Mouse (Mus musculus) intestine, embryonic 16.5 days (tissue): ENCODE data around the gene Fto. TPM values are rescaled to one million over a fixed set of nuclear protein-coding genes. Genes with fewer than 3 reads are reported as not detected.

Experiments used
- ATAC-seq: fragments of 200-750 bp; cut with Nextera tagmentation; 2 replicates; pipeline ENCODE4 v1.8.0; 2017; ENCODE audit warnings: moderate TSS enrichment, moderate library complexity
- H3K27ac ChIP-seq: fragments of 300-500 bp; sonication (generic); 2 replicates; pipeline ENCODE4 v1.5.1; 2014; ENCODE audit warnings: mild to moderate bottlenecking, low read length
- H3K27me3 ChIP-seq: fragments of 300-500 bp; sonication (generic); replicated peaks from 2 replicates; pipeline ENCODE4 v1.6.1; 2014; ENCODE audit warnings: low read length, control low read depth, mixed read lengths; ENCODE audit not compliant: control insufficient read depth, insufficient read depth
- H3K36me3 ChIP-seq: fragments of 300-500 bp; sonication (generic); 2 replicates; pipeline ENCODE4 v1.6.1; 2014; ENCODE audit warnings: low read length, control low read depth; ENCODE audit not compliant: control insufficient read depth, insufficient read depth
- H3K4me1 ChIP-seq: fragments of 300-500 bp; sonication (generic); 2 replicates; pipeline ENCODE4 v1.6.1; 2014; ENCODE audit warnings: low read length, control low read depth, mixed read lengths; ENCODE audit not compliant: control insufficient read depth, insufficient read depth
- H3K4me2 ChIP-seq: fragments of 300-500 bp; sonication (generic); 2 replicates; pipeline ENCODE4 v1.6.1; 2014; ENCODE audit warnings: low read depth, low read length, control low read depth
- H3K4me3 ChIP-seq: fragments of 300-500 bp; sonication (generic); 2 replicates; pipeline ENCODE4 v1.5.1; 2014; ENCODE audit warnings: mild to moderate bottlenecking, low read length
- H3K9ac ChIP-seq: fragments of 300-500 bp; sonication (generic); 2 replicates; pipeline ENCODE4 v1.6.1; 2014; ENCODE audit warnings: low read depth, low read length
- H3K9me3 ChIP-seq: fragments of 300-500 bp; sonication (generic); 2 replicates; pipeline ENCODE4 v1.6.1; 2016; ENCODE audit warnings: low read length, control low read depth; ENCODE audit not compliant: control insufficient read depth
- WGBS: fragments of 180-500 bp; shearing (Covaris S2); extraction: QIAGEN DNeasy Blood & Tissue Kit; methylation state at CpG from one replicate; pipeline ENCODE4 v1.1.7; 2014; 5-methylcytosine and 5-hydroxymethylcytosine counted together
- polyA plus RNA-seq: library from polyadenylated mRNA; unstranded; fragments of >200 nt; fragmentation: Nextera tagmentation; extraction: Ambion mirVana; gene quantifications from 2 replicates; pipeline ENCODE4 v1.2.1, GENCODE M21; 2015

The Fto gene
- polyA plus RNA-seq, 1 experiment from 2014 or later = 58.1 TPM

DNA sequence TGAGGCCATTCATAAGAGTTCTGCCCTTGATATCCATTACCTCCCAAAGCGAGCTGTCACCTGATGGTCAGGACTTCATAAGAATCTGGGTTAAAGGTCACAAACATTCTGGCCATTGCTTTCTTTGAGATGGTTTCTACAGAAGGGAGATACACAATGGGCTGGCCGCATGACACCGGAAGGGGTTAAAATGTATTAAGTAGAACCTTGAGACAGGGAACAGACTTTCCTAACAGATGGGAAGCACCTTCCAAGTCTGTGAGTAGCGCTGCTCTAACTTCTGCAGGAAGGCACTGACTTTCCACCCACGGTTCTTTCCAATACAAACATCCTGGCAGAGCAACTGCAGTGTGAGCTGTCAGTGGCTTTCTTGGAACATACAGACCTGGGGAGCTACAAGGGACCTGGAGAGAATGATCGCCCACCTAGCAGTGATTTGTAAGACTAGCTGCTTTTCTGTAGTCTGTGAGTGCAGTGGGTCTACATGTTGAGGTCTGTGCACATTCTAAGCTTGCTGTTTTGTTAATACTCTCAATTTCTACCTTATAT, 161.5 kb downstream of the Fto start:
- no peaks in the 10 kb centered on the region for H3K9me3 ChIP-seq
- WGBS = 83% methylated on average over 6 of the region's 6 CpGs
- H3K4me2 ChIP-seq = no peak overlapping the region
- peaks cover 4% of the 10 kb centered on the region; the same call in 1 of the 2 replicates for H3K36me3 ChIP-seq
- no peak overlapping the region for H3K9ac ChIP-seq
- H3K27me3 ChIP-seq = no peaks in the 10 kb centered on the region
- H3K27ac ChIP-seq = no peak overlapping the region
- no peaks in the 10 kb centered on the region for H3K4me1 ChIP-seq
- ATAC-seq = no peak
- no peak overlapping the region for H3K4me3 ChIP-seq

DNA sequence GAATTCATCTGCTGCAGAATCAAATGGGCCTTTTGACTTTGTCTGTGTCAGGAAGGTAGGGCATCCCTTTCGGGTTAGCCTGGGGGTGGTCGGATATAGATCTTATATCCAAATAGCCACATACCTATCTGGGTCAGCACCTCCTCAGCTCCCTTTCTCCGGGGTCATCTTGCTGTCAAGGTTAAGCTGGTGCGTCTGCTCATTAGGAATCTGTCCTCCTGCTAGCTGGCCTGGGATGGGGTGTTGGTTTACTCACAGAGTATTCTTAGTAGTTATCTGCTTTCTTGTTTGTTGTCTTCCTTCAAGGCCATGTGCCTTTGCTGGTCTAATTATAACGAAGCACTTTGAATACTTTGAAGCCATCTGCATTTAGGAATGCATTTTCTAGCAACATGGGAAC, 163.7 kb downstream of the Fto start:
- 91% methylated on average over 5 of the region's 5 CpGs for WGBS
- Histone ChIP-seq H3K4me3 (no peak overlapping the region), H3K9me3 (no peaks in the 10 kb centered on the region), H3K27ac (no peak overlapping the region), H3K4me1 (no peaks in the 10 kb centered on the region), H3K9ac (no peak overlapping the region), H3K4me2 (no peak overlapping the region), H3K36me3 (peaks cover 4% of the 10 kb centered on the region; the same call in 1 of the 2 replicates), H3K27me3 (no peaks in the 10 kb centered on the region)
- no peak for ATAC-seq

DNA sequence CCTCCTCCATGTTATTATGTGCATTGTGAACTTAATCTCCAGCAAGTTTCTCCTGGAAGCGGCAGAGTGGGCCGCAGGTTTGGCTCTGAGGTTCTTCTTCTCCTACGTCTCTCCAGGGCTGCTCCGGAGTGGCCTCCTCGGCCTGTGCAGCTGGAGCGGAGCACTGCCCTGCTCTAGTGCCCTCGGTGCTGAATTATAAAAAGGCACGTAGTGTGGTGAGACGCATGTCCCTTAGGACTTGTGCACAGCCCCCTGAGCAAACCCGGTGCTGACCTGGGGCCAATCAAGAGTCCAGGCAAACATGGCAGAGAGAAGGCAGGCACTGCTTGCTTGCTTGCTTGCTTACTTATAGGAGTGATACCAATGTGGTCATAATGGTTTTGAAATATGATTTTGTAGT, 164.1 kb downstream of the Fto start:
- ATAC-seq = no peak
- no peak overlapping the region for H3K9ac ChIP-seq
- H3K27ac ChIP-seq = no peak overlapping the region
- H3K27me3 ChIP-seq = no peaks in the 10 kb centered on the region
- H3K4me3 ChIP-seq = no peak overlapping the region
- no peaks in the 10 kb centered on the region for H3K4me1 ChIP-seq
- H3K9me3 ChIP-seq = no peaks in the 10 kb centered on the region
- H3K4me2 ChIP-seq = no peak overlapping the region
- 96% methylated on average over 10 of the region's 10 CpGs for WGBS
- peaks cover 4% of the 10 kb centered on the region; the same call in 1 of the 2 replicates for H3K36me3 ChIP-seq

DNA sequence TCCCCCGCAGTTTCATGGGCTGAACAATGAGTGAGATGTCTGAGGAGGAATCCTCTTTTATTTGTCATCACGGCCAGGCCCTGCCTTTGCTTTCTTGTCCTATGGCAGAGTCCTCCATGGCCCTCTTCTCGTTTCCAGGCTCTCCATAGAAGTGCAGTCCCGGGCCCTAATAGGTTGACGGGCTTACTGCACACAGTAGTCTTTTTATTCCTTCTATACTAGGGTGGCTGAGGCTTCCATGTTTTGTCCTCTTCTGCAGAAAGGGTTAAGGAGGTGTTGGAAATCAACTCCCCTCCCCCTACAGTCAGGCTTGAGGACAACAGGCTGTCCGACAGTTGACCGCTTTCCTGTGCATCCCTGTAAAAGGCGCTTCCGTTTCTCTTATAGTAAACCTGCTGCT, 169.2 kb downstream of the Fto start:
- H3K27ac ChIP-seq = no peak overlapping the region
- no peaks in the 10 kb centered on the region for H3K27me3 ChIP-seq
- no peak overlapping the region for H3K4me2 ChIP-seq
- no peak overlapping the region for H3K4me3 ChIP-seq
- no peaks in the 10 kb centered on the region for H3K9me3 ChIP-seq
- H3K36me3 ChIP-seq = no peaks in the 10 kb centered on the region
- ATAC-seq = no peak
- WGBS = 76% methylated on average over 9 of the region's 9 CpGs
- H3K9ac ChIP-seq = no peak overlapping the region
- H3K4me1 ChIP-seq = no peaks in the 10 kb centered on the region

DNA sequence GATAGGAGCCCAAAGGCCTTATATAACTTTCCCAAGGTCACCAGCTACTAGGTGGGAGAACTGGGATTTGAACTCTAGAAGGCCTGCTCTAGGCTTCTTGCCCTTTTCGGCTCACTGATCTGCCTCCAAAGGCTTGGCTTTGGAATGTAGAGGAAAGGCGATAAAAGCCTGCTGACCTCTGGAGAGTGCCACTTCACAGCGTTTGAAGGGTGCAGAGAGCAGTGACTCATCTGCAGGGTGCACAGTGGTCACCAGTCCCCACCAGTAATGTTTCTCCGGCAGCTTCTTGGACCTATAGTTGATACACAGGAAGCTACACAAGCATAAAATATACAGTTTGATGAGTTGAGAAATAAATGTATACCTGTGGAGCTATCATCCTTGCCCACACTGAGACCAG, 173.1 kb downstream of the Fto start:
- Histone ChIP-seq H3K9me3 (no peaks in the 10 kb centered on the region), H3K9ac (no peak overlapping the region), H3K27ac (no peak overlapping the region), H3K4me3 (no peak overlapping the region), H3K27me3 (no peaks in the 10 kb centered on the region), H3K36me3 (no peaks in the 10 kb centered on the region), H3K4me2 (no peak overlapping the region), H3K4me1 (peaks cover 6% of the 10 kb centered on the region; the same call in 1 of the 2 replicates)
- no peak for ATAC-seq
- 77% methylated on average over 4 of the region's 4 CpGs for whole genome bisulfite sequencing

DNA sequence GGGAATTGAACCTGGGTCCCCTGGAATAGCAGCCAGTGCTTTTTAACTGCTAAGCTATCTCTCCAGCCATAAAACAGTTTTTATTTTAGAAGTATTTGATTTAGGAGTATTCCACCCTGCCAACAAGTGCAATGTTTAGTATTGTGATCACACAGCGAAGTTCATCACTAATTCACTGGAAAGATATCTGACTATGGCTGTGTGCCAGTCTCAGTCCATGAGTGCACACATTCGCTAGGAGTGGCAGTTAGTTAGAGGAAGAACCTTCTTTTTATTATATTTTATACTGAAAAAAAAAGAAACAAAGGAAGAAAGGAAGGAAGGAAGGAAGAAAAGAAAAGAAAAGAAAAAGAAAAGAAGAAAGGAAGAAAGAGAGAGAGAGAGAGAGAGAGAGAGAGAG, 174.1 kb downstream of the Fto start:
- Histone ChIP-seq H3K4me2 (no peak overlapping the region), H3K9me3 (no peaks in the 10 kb centered on the region), H3K27me3 (no peaks in the 10 kb centered on the region), H3K9ac (no peak overlapping the region), H3K4me3 (no peak overlapping the region), H3K36me3 (no peaks in the 10 kb centered on the region), H3K4me1 (peaks cover 6% of the 10 kb centered on the region; the same call in 1 of the 2 replicates), H3K27ac (no peak overlapping the region)
- no peak for ATAC-seq
- WGBS = 91% methylated on average over 2 of the region's 2 CpGs

DNA sequence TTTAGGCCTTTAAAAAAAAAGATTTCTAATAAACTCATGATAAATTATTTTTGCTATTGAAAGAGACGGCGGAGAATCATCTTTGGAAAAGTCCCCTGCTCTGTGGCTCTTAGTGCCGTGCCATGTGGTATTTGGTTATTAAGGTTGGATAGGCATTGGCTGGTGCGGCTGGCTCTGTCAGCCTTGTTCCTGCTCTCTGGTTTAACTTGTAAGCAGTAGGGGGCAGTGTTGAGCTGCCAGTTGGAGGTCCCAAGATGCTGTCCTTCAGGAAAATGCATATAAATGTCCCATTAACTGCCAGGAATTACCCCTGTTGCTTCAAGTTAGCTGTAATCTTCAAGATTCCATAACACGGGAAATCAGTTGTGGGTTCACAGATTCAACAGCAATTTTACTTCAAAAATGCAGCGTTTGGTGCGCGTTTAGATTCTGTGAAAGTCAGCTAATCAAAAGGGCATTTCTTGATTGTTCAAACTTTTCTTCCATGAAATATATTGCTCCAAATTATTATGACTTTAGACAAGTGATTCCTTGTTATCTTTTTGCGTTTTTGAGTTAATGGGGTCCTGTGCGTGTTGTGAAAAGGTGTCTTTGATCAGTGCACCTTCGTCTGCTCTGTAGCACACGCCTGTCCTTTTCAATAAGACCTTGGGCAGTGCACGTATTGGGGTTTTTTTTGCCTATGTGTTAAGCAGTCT, 174.9 kb downstream of the Fto start:
- Histone ChIP-seq H3K4me2 (no peak overlapping the region), H3K9me3 (no peaks in the 10 kb centered on the region), H3K9ac (no peak overlapping the region), H3K4me3 (no peak overlapping the region), H3K27ac (no peak overlapping the region), H3K36me3 (no peaks in the 10 kb centered on the region), H3K27me3 (no peaks in the 10 kb centered on the region), H3K4me1 (peaks cover 6% of the 10 kb centered on the region; the same call in 1 of the 2 replicates)
- ATAC-seq = no peak
- 60% methylated on average over 13 of the region's 13 CpGs for WGBS

DNA sequence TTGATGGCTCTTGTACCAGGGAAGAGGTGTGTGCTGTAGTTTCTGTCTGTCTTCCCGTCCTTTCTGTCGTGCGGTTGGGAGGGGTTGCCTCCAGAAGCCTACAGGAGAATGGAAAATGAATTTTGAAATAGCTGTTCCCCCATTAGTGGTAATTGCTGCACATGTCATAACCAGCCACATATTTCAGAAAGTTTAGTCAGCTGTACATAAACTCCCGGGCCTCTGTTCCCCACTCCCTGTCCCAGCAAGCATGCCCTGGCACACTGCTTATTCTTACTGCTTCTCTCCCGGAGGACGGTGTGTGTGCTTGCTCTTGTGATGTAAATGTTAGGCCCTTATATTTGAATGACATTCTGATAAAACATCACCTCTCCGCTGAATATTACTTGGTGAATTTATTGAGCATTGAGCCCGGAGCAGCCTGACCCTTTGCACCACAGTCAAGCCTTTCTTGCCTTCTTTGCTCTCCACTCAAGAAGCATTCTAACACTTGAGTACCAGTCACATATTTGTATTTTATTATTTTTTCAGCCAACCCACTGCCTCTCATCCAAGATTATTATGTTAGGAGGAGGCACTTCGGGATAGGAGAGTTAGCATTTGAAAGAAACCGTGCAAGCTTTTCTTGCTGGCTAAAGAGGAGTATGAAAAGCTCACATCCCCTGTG, 175.6 kb downstream of the Fto start:
- no peak for ATAC-seq
- Histone ChIP-seq H3K9me3 (no peaks in the 10 kb centered on the region), H3K27me3 (no peaks in the 10 kb centered on the region), H3K4me1 (peaks cover 6% of the 10 kb centered on the region; the same call in 1 of the 2 replicates), H3K36me3 (no peaks in the 10 kb centered on the region), H3K4me2 (no peak overlapping the region), H3K27ac (no peak overlapping the region), H3K4me3 (no peak overlapping the region), H3K9ac (no peak overlapping the region)
- 79% methylated on average over 10 of the region's 10 CpGs for WGBS

DNA sequence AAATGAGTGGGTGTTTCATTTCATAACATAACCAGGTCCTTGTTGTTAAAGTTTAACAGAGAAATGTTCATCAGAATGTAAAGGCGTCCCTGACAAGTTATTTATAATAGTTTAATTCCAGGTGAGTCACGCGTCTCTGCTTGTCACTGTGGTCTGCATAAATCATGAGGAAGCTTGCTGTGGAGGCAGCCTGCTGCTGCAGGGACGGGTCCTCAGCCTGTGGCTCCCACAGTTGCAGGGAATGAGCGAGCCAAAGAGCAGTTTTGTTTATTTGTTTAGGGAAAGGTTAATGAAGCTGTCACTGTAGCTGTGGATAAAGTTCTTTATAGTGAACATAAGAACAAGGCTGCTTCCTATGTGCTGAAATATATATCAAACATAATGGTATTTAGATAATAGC, 176.7 kb downstream of the Fto start:
- no peak overlapping the region for H3K4me2 ChIP-seq
- H3K4me1 ChIP-seq = peaks cover 11% of the 10 kb centered on the region
- no peak overlapping the region for H3K4me3 ChIP-seq
- H3K36me3 ChIP-seq = no peaks in the 10 kb centered on the region
- H3K27ac ChIP-seq = no peak overlapping the region
- WGBS = 37% methylated on average over 5 of the region's 5 CpGs
- no peak for ATAC-seq
- no peaks in the 10 kb centered on the region for H3K27me3 ChIP-seq
- H3K9ac ChIP-seq = no peak overlapping the region
- H3K9me3 ChIP-seq = no peaks in the 10 kb centered on the region
